Mouse (Mus musculus) urinary bladder, postnatal 25 days (tissue): ENCODE measurements at regions not wholly inside any gene's neighbourhood (a gene's known extent, or its start where the extent isn't known, plus 50 kb on each side); places are given as distances from the start of the nearest gene placed in this dataset.

Experiments
- DNase-seq: peaks from one replicate; pipeline ENCODE4 v3.0.0; 2022; ENCODE audit warnings: low spot score

DNA sequence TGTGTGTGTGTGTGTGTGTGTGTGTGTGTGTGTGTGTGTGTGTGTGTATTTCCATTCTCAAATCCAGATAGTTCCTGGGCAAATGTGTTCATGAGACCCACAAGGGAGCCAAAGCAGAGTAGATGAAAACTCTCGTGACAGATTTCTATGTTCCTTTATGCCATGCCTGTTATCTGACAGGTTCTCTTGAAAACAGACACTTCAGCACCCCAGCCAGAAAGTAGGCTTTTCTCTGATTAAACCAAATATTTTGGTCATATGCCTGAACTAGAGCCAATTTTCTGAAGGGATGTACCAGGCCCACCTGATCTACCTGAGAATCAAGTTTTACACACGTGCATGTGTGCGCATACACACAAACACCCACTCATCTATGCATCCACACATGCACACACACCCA, 95.5 kb downstream of the Psat1 start:
- no peak for DNase-seq

GRCm38 (mm10) chr19:15850722-15851121, 96.4 kb downstream of the Psat1 start:
- no peak for DNase-seq

- DNase-seq: no peak
Measured at GRCm38 (mm10) chr19:15849235-15849634, 97.9 kb downstream of the Psat1 start.

GRCm38 (mm10) chr19:15838327-15838726, 108.8 kb downstream of the Psat1 start:
- no peak for DNase-seq

DNA sequence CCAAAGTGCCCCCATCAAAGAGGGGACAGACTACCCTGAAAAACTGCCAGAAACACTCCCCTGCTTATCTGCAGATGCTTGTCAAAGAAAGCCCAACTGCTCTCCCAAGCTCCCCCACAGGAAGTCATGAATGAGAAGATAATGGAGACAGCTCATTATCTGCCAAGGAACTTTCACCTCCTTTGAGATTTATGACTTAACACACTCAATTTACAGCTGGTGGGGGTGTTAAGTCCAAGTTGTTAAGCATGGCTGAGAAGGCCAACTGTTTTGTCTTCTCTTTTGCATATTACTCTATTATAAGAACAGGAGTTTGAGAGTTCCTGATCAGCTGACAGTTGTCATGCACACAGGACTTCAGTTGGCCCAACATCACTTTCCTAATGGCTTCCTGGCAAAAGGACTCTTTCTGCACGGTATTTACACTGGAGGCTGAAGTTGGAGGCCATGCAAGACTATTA, 109.4 kb downstream of the Psat1 start:
- no peak for DNase-seq

GRCm38 (mm10) chr19:15836956-15837714, 110.0 kb downstream of the Psat1 start:
- no peak for DNase-seq

DNA sequence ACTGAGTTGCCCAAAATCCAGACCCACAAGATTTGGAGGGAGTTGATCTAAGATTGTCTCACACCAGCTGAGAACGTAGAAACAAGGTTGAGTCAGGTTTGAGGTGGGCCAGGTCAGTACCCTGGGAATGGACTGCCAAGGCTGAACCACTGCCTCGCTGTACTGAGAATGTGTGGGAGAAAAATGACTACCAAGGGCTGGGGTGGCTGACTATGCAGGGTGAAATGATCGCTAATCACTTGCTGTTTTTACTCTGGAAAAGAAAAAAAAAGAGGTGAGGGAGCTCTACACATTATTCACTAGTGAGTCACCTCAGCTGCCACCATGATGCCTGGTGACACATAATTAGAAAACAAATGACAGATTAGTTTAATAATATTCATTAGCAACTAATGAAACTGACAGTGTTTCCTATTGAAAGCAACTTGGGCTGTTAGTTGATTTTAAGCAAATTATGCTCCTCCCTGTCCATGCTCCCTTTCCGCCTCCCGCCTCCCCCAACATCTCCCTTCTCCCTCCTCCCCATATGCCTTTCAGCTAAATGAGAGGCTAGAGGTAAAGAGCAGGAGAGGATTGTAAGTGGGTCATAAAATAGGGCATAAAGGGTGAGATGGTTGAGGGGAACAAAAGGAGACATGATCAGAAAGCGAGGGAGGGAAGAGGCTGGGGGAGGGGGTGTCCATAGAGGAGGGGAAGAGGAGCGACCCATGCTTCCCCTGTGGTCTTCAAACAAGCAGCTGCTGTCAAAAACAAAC, 110.8 kb downstream of the Psat1 start:
- DNase-seq: no peak

- no peak for DNase-seq
Measured at GRCm38 (mm10) chr19:15830385-15830784, 116.8 kb downstream of the Psat1 start.

GRCm38 (mm10) chr19:15829158-15829557, 118.0 kb downstream of the Psat1 start:
- no peak for DNase-seq

DNA sequence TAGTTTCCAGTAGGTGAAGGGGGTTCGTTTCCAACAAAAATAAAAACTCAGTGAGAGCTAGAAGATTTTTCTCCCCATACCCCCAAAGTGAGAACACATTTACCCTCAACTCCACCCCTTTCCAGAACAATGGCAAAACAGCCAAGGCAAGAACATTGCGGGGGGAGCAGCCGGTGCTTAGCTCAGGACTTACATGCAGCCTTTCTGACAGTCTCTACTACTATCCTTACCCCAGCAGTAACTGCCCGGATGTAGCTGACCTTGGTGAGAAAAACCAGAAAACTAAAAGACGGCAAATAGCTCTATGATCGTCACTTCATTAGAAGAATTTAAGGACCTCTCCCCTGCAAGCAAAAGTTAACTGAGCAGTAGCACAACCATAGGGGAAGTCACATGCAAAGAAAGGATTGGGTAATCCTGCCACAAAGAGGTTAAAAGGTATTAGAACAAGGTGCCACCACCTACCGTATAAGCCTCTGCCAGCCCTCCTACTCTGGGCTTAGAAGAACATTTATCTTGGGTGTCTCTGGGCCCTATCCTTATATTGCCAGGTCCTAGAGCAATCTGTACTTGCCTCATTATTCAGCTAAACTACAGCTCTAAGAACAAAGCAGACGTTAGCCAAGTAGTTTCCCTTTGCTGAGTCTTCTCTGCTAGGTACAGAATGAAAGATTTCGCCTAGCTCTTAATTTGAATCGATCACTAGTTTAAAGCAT, 119.0 kb downstream of the Psat1 start:
- no peak for DNase-seq

DNA sequence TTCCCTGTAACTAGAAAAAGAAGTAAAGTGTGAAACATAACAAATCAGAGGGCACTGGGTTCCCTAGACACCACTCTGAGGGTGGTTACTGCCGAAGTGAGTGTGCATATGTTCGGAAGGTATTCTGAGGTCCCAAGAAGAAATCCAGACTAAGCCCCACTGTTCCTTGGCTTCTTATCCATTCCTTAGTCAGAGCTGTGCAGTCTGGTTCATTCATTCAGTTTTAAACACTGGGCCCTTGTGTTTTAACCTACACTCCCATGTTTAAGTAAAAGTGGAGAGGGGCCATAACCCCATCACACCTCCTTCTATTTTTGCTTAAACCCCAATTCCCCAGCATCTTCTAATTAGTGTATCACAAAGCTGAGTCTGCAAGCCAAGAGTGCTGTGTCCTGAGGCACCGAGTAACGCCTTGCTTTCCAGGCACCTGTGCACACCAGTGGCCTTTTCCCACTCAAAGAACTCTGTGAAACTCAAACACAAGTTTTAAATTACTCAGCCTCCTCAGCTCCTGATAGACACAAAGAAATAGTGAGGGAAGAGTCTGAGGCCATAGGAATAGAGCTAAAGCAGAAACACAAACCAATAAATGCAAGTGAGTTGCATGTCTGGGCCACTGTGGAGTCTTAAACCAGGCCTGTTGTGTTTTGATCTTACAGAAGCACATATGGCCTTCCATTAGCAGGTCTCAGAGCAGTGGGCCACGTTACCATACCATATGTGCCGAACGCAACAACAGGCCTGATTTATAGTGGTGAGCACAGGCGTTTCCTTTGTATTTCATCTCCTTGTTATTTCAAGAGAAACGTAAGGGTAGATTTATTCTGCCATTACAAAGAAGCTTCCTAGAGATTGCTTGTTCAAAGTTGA, 119.8 kb downstream of the Psat1 start:
- DNase-seq: no peak

GRCm38 (mm10) chr19:15823688-15824371, 123.3 kb downstream of the Psat1 start:
- DNase-seq: no peak

GRCm38 (mm10) chr19:15820020-15820419, 127.1 kb downstream of the Psat1 start:
- no peak for DNase-seq

GRCm38 (mm10) chr19:15815166-15815565, 132.0 kb downstream of the Psat1 start:
- DNase-seq: no peak

DNA sequence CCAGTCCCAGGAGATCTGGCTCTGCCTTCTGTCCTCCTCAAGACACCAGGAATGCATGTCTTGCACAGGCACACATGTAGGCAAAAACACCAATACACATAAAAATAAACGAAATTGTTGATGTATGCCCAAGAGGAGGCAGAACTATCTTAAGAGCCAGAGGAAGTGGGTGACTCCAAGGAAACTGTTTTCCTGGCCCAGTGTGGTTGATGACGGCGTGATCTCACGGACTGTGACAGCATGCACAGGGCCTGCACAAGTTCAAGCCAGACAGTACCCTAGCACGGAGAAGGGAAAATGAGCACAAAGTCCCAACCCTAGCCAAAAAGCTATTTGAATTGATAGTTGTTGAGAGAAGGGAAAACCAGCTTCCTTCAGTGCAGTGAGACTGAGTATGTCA, 138.1 kb downstream of the Psat1 start:
- no peak for DNase-seq

DNA sequence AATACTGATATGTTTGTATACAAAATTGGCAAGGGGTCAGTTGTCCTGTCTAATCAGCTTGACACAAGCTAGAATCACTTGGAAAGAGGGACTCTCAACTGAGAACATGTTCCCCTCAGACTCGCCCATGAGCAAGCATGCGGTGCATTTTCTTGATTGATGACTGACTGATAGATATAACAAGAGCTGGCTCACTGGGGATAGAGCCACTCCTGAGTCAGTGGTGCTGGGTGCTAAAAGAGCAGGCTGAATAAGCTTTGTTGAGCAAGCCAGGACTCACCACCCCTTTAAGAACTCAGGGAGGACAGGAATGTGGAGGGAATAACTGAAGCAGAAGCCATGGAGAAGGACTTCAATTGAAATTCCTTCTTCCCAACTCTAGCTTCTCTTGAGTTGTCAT, 139.5 kb downstream of the Psat1 start:
- DNase-seq: no peak

DNA sequence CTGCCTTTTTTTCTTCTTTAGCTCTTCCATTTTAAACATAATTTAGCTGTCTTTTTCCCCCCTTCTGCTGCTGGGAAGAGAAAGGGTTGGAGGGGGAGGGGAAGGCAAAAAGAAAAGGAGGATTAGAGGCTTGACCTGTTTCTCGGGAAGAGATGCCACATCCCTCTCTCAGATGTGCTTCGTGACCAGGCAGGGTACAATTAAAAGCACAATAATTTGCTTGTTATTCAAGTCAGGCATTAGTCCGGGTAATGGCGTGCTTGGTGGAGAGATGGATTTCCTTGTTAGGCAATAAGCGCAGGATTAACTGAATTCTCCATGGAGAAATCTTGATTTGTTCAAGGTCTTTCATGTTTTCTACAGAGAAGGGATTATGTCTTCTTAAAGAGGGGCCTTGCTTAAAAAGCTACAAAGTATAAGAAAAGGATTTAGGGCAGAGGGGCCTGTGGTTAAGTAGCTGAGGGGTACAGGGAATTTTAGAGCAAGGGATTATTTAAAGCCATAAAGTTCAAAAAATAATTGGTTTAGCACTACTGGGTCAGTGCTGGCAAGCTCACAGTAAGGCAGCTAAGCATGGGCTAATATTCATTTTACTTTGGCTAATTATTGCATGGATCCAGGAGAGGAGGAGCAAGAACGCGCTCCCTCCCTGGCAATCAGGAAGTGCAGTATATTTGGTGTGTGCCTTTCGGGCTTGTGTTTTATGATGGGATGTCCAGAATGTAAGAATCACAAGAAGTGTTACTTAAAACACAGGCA, 143.8 kb downstream of the Psat1 start:
- DNase-seq: no peak

DNA sequence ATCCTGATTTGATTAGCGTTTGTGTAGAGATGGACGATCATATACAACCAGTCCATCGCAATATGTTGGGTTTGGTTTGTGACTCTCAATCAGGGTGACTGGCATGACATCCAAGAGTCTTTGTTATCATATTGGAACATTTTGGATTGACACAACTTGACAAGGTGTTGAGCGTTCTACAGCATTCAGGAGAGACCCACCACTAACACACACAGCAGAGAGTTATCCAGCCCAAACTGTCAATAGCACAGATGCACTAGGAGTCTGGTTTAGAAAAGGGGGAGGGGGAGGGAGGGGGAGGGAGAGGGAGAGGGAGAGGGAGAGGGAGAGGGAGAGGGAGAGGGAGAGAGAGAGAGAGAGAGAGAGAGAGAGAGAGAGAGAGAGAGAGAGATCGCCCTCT, 144.5 kb downstream of the Psat1 start:
- no peak for DNase-seq

GRCm38 (mm10) chr19:15801811-15802486, 145.2 kb downstream of the Psat1 start:
- DNase-seq: peak; percentile 49
